ENCODE assay signal across 8 mouse cellular contexts in the genomic region with DNA sequence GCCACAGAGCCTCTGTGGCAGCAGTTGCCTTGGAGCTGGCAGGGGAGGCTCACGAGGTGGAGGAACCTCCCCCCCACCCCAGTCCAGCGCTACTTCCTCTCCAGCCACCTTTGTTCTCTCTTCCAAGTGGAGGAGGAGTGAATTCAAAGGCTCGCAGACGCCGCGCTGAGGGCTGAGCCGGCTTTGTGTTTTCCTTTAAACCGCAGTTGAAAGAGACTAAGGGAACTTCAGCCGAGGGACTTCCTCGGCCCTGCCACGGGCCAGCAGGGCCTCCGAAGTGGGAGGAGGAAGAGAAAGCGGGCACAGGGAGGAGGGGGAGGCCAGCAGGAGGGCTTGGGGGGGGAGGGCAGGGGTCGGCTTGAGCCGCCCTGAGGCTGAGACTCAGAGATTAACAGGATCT. TPM values are rescaled to one million over a fixed set of nuclear protein-coding genes. Genes with fewer than 3 reads are reported as not detected.
A peak's percentile ranks its signal among the peaks of the same experiment; 100 is the strongest.
DNase-seq lines count a peak whose midpoint lies in the region; ATAC-seq and TF ChIP-seq lines count a peak whose summit lies in the region.

No protein-coding gene starts in this region.

- TF ChIP-seq CTCF in hindbrain, postnatal 0 days (IDR thresholded peaks at IDR 0.05; ENCODE audit: low read depth), result no peak

- H3K4me2 ChIP-seq in hindbrain, postnatal 0 days (ENCODE audit: low read depth, low read length), result 0 out of 2 replicates have a peak overlapping the region, but pooled peaks have one; percentile 2
- H3K4me2 ChIP-seq in midbrain, embryonic 13.5 days (replicated peaks), result peak overlapping the region; percentile 20

- no peaks in the 10 kb centered on the region for H3K36me3 ChIP-seq in hindbrain, postnatal 0 days (ENCODE audit: insufficient read depth, low read length)
- H3K36me3 ChIP-seq in midbrain, embryonic 13.5 days, result no peaks in the 10 kb centered on the region

- 0 out of 2 replicates have a peak overlapping the region, but pooled peaks have one; percentile 15 for H3K27ac ChIP-seq in hindbrain, postnatal 0 days
- peak overlapping the region; percentile 92 for H3K27ac ChIP-seq in midbrain, embryonic 13.5 days

- no peak overlapping the region for H3K9ac ChIP-seq in hindbrain, postnatal 0 days (replicated peaks; ENCODE audit: low read length)
- H3K9ac ChIP-seq in midbrain, embryonic 13.5 days (replicated peaks), result peak overlapping the region; percentile 52

- ATAC-seq in hindbrain, postnatal 0 days, result peak; percentile 34; the same call in 1 of the 2 replicates
- ATAC-seq in midbrain, embryonic 13.5 days, result peak; percentile 43

- 5% methylated on average over 15 of the region's 15 CpGs for WGBS in hindbrain, postnatal 0 days
- 0% methylated on average over 15 of the region's 15 CpGs for WGBS in midbrain, embryonic 13.5 days

- peak; percentile 68 for DNase-seq in R1 (ENCODE audit: low read depth, low spot score)
- peak; percentile 82 for DNase-seq in embryo, embryonic 10 days (ENCODE audit: low spot score)
- peak; percentile 70 for DNase-seq in hindbrain, postnatal 0 days (ENCODE audit: low spot score)
- no peak for DNase-seq in frontal cortex, postnatal 10 days (ENCODE audit: low spot score in 2 of 2)
- DNase-seq in cerebellum, adult 9-10 months, result no peak
- DNase-seq in layer of hippocampus, adult 18-20 months (ENCODE audit: low spot score in 2 of 2), result no peak
- DNase-seq in urinary bladder, adult 2 months (ENCODE audit: low spot score), result no peak

- H3K9me3 ChIP-seq in hindbrain, postnatal 0 days (ENCODE audit: low read length), result no peaks in the 10 kb centered on the region
- H3K9me3 ChIP-seq in midbrain, embryonic 13.5 days, result no peaks in the 10 kb centered on the region

- H3K4me1 ChIP-seq in hindbrain, postnatal 0 days (ENCODE audit: insufficient read depth, low read length), result peaks cover 18% of the 10 kb centered on the region
- H3K4me1 ChIP-seq in midbrain, embryonic 13.5 days (replicated peaks), result peaks cover 88% of the 10 kb centered on the region

- H3K4me3 ChIP-seq in hindbrain, postnatal 0 days (ENCODE audit: low read length), result no peak overlapping the region
- H3K4me3 ChIP-seq in midbrain, embryonic 13.5 days (replicated peaks), result no peak overlapping the region

- no peaks in the 10 kb centered on the region for H3K27me3 ChIP-seq in hindbrain, postnatal 0 days (ENCODE audit: insufficient read depth, low read length)
- H3K27me3 ChIP-seq in midbrain, embryonic 13.5 days, result peaks cover 2% of the 10 kb centered on the region; the same call in 1 of the 2 replicates

RNA-seq across cellular contexts. Expression of a gene that starts 43.0 kb away (rescaled TPM):
- not detected in 2 replicates for total RNA-seq in hindbrain, postnatal 0 days (2014; rRNA removed)
- polyA plus RNA-seq in hindbrain, postnatal 0 days (2015; fragmentation: Nextera tagmentation; extraction: Ambion mirVana), result not detected in 2 replicates
- not detected in 2 replicates for polyA plus RNA-seq in midbrain, embryonic 13.5 days (2015; fragmentation: Nextera tagmentation; extraction: Ambion mirVana)
- not detected for total RNA-seq in layer of hippocampus, adult 18-20 months (2021)
- polyA plus RNA-seq in urinary bladder, adult 2 months (2012; rRNA removed), result not detected in 2 replicates

Comparison
In these comparisons a context has a peak if more than half of its experiments do, and no peak if none do; other contexts are left out.
1. DNase-seq: peak in R1 (single experiment), embryo, embryonic 10 days (single experiment) and hindbrain, postnatal 0 days (single experiment); none in frontal cortex, postnatal 10 days (0 of 2), cerebellum, adult 9-10 months (single experiment), layer of hippocampus, adult 18-20 months (0 of 2) and urinary bladder, adult 2 months (single experiment).